Mouse (Mus musculus): Measurements from ENCODE around the gene Mast4. TPM values are rescaled to one million over a fixed set of nuclear protein-coding genes. Genes with fewer than 3 reads are reported as not detected.
A peak's percentile ranks its signal among the peaks of the same experiment; 100 is the strongest.

The Mast4 gene
- polyA plus RNA-seq, 1 experiment from 2014 or later = 41.8 TPM

DNA sequence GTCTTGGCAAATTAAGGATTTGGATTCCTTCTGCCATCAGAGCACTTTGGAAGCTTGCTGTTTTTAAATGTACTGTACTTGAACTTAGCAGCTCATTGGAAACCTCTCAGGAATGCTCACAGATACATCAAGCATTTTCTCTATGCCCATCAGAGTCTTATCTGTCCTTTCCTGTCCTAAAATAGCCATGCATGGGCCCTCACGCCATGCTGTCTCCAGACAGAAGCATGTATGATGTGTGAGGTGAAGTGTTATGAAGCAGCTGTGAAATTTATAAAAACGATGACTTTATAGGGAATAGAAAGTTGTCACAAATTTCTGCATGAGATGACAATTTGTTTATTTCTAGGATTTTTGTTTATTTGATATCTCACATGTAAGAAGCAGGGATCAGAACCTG, 378.8 kb downstream of the Mast4 start:
- H3K27me3 ChIP-seq (ENCODE audit: control insufficient read depth, insufficient read depth, low read length) = no peaks in the 10 kb centered on the region
- no peak for DNase-seq
- H3K27ac ChIP-seq (replicated peaks; ENCODE audit: low read depth, low read length) = no peak overlapping the region
- ATAC-seq (ENCODE audit: low FRiP score, low TSS enrichment) = no peak
- no peak overlapping the region for H3K9ac ChIP-seq (replicated peaks; ENCODE audit: low read length)
- H3K9me3 ChIP-seq (ENCODE audit: control insufficient read depth, low read length) = no peaks in the 10 kb centered on the region
- WGBS = 89% methylated on average over 2 of the region's 2 CpGs
- H3K4me2 ChIP-seq (ENCODE audit: low read length) = no peak overlapping the region
- H3K36me3 ChIP-seq (ENCODE audit: control insufficient read depth, insufficient read depth, low read length) = no peaks in the 10 kb centered on the region
- H3K4me1 ChIP-seq (ENCODE audit: control insufficient read depth, insufficient read depth, low read length) = peaks cover 12% of the 10 kb centered on the region; the same call in 1 of the 2 replicates
- H3K4me3 ChIP-seq (replicated peaks; ENCODE audit: low read depth, low read length) = no peak overlapping the region

DNA sequence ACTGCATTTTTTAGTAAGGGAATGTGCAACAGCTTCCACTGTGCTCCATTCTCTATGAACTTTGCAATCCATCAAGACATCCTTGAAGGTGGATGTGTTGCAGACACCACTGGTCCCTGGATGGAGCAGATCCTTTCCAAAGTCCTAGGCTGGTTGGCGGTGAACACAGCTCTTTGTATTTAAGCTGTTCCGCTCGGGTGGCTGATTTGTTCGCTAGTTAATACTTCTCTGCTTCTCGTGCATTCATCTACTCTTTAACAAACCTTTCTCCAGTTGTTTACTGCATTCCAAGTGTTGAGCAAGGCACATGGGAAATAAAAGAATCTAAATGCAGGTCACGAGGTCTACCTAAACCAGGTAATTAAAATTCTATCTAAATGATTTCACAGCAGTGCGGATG, 384.5 kb downstream of the Mast4 start:
- peak overlapping the region; percentile 5; the same call in 1 of the 2 replicates for H3K4me2 ChIP-seq (ENCODE audit: low read length)
- no peak overlapping the region for H3K4me3 ChIP-seq (replicated peaks; ENCODE audit: low read depth, low read length)
- no peaks in the 10 kb centered on the region for H3K27me3 ChIP-seq (ENCODE audit: control insufficient read depth, insufficient read depth, low read length)
- ATAC-seq (ENCODE audit: low FRiP score, low TSS enrichment) (no peak), DNase-seq (peak; percentile 47)
- no peak overlapping the region for H3K9ac ChIP-seq (replicated peaks; ENCODE audit: low read length)
- peaks cover 9% of the 10 kb centered on the region for H3K4me1 ChIP-seq (ENCODE audit: control insufficient read depth, insufficient read depth, low read length)
- H3K9me3 ChIP-seq (ENCODE audit: control insufficient read depth, low read length) = no peaks in the 10 kb centered on the region
- 20% methylated on average over 7 of the region's 7 CpGs for WGBS
- no peak overlapping the region for H3K27ac ChIP-seq (replicated peaks; ENCODE audit: low read depth, low read length)
- H3K36me3 ChIP-seq (ENCODE audit: control insufficient read depth, insufficient read depth, low read length) = no peaks in the 10 kb centered on the region

- H3K9ac ChIP-seq (replicated peaks; ENCODE audit: low read length) = no peak overlapping the region
These were observed 385.3 kb downstream of the Mast4 start for GRCm38 (mm10) chr13:102948966-102949365.

DNA sequence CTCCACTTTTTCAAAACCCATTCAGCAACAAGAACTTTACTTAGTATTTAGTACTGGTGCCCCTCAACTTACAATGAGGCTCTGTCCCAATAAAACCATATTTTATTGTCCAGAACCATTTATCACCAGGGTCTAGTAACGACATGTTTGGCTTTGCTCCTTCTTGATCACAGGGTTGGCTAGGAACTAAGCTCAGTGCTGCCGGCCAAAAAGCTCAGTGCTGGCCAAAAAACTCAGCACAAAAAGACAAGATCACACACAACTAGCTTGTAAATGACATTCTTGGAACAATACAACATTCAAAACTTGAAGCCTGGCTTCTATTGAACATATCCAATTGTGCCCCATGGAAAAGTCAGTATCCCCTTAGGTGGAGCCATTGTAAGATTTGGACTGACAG, 386.8 kb downstream of the Mast4 start:
- no peak overlapping the region for H3K4me2 ChIP-seq (ENCODE audit: low read length)
- ATAC-seq (ENCODE audit: low FRiP score, low TSS enrichment) (no peak), DNase-seq (no peak)
- H3K4me3 ChIP-seq (replicated peaks; ENCODE audit: low read depth, low read length) = no peak overlapping the region
- no peak overlapping the region for H3K27ac ChIP-seq (replicated peaks; ENCODE audit: low read depth, low read length)
- peaks cover 9% of the 10 kb centered on the region for H3K4me1 ChIP-seq (ENCODE audit: control insufficient read depth, insufficient read depth, low read length)
- no peaks in the 10 kb centered on the region for H3K27me3 ChIP-seq (ENCODE audit: control insufficient read depth, insufficient read depth, low read length)
- 82% methylated on average over 2 of the region's 2 CpGs for WGBS
- no peaks in the 10 kb centered on the region for H3K36me3 ChIP-seq (ENCODE audit: control insufficient read depth, insufficient read depth, low read length)
- H3K9ac ChIP-seq (replicated peaks; ENCODE audit: low read length) = no peak overlapping the region
- no peaks in the 10 kb centered on the region for H3K9me3 ChIP-seq (ENCODE audit: control insufficient read depth, low read length)

More at GRCm38 (mm10) chr13:102948966-102949365, 385.3 kb downstream of the Mast4 start:
- Histone ChIP-seq H3K9me3 (ENCODE audit: control insufficient read depth, low read length) (no peaks in the 10 kb centered on the region), H3K27ac (replicated peaks; ENCODE audit: low read depth, low read length) (no peak overlapping the region), H3K4me2 (ENCODE audit: low read length) (no peak overlapping the region), H3K36me3 (ENCODE audit: control insufficient read depth, insufficient read depth, low read length) (no peaks in the 10 kb centered on the region), H3K27me3 (ENCODE audit: control insufficient read depth, insufficient read depth, low read length) (no peaks in the 10 kb centered on the region), H3K4me1 (ENCODE audit: control insufficient read depth, insufficient read depth, low read length) (peaks cover 9% of the 10 kb centered on the region), H3K4me3 (replicated peaks; ENCODE audit: low read depth, low read length) (no peak overlapping the region)
- no peak for DNase-seq
- WGBS = 96% methylated on average over 3 of the region's 3 CpGs
- no peak for ATAC-seq (ENCODE audit: low FRiP score, low TSS enrichment)

DNA sequence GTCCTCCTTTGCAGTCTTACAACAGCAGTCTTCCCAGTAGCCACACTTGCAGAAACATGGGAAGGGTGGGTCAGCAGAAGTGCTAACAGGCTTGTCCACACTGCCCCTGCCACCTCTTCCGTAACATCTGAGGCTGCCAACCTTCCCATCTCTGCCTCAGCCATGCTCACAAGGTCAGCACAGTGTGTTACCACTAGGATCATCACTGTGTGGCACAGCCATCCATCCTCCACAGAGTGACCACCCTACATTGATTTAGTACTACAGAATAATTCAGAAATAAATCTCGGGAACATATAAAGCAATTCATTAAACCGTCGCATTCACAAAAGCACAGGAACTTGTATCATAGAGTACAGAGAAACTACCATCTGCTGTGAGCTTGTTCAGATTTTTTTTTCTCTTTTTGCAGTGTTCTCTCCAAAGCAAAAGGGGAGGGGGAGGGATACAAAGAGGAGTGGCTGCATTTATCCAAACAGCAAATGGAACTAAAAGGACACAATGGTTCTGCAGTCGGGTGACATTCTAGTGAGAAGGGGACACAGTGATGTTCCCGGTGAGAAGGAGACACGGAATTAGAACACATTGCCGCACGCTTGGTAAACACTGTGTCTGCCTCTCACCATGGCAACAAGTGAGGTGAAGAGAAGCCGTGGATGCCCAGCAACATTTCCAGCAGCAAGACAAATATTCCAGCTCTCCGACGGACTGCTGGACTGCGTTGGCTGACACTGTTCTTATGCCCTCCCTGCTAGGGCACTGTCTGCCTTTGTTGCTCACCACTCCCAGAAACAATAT, 388.1 kb downstream of the Mast4 start:
- H3K4me1 ChIP-seq (ENCODE audit: control insufficient read depth, insufficient read depth, low read length) = peaks cover 9% of the 10 kb centered on the region
- no peak overlapping the region for H3K4me2 ChIP-seq (ENCODE audit: low read length)
- no peaks in the 10 kb centered on the region for H3K27me3 ChIP-seq (ENCODE audit: control insufficient read depth, insufficient read depth, low read length)
- no peak overlapping the region for H3K27ac ChIP-seq (replicated peaks; ENCODE audit: low read depth, low read length)
- no peak overlapping the region for H3K4me3 ChIP-seq (replicated peaks; ENCODE audit: low read depth, low read length)
- no peaks in the 10 kb centered on the region for H3K9me3 ChIP-seq (ENCODE audit: control insufficient read depth, low read length)
- no peak overlapping the region for H3K9ac ChIP-seq (replicated peaks; ENCODE audit: low read length)
- no peak for ATAC-seq (ENCODE audit: low FRiP score, low TSS enrichment)
- 41% methylated on average over 13 of the region's 13 CpGs for WGBS
- DNase-seq = peak; percentile 40
- H3K36me3 ChIP-seq (ENCODE audit: control insufficient read depth, insufficient read depth, low read length) = no peaks in the 10 kb centered on the region

DNA sequence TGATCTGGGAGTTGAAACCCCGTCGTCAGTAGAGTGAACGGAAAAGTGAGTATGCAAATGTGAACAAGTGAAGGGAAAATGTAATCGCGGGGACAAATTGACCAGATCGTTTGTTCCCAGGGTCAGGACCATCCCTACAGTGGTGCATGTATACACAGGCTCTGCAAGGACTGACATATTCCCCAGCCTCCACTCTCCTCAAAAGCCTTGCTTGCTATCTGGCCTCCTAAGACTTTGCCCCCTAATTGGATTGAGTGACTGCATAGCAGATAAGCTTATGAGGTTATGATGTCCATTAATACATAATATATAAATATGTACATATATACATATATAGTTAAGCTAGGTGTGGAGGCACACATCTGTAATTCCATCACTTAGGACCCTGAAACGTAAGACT, 388.8 kb downstream of the Mast4 start:
- no peak overlapping the region for H3K9ac ChIP-seq (replicated peaks; ENCODE audit: low read length)
- no peaks in the 10 kb centered on the region for H3K36me3 ChIP-seq (ENCODE audit: control insufficient read depth, insufficient read depth, low read length)
- no peak overlapping the region for H3K4me3 ChIP-seq (replicated peaks; ENCODE audit: low read depth, low read length)
- H3K27me3 ChIP-seq (ENCODE audit: control insufficient read depth, insufficient read depth, low read length) = no peaks in the 10 kb centered on the region
- no peak for ATAC-seq (ENCODE audit: low FRiP score, low TSS enrichment)
- no peaks in the 10 kb centered on the region for H3K9me3 ChIP-seq (ENCODE audit: control insufficient read depth, low read length)
- WGBS = 88% methylated on average over 7 of the region's 7 CpGs
- H3K27ac ChIP-seq (replicated peaks; ENCODE audit: low read depth, low read length) = no peak overlapping the region
- no peak for DNase-seq
- no peak overlapping the region for H3K4me2 ChIP-seq (ENCODE audit: low read length)
- peaks cover 9% of the 10 kb centered on the region for H3K4me1 ChIP-seq (ENCODE audit: control insufficient read depth, insufficient read depth, low read length)

- no peaks in the 10 kb centered on the region for H3K36me3 ChIP-seq (ENCODE audit: control insufficient read depth, insufficient read depth, low read length)
- WGBS = 89% methylated on average over 4 of the region's 4 CpGs
- ATAC-seq (ENCODE audit: low FRiP score, low TSS enrichment) = no peak
- no peak for DNase-seq
- H3K4me2 ChIP-seq (ENCODE audit: low read length) = no peak overlapping the region
- H3K27me3 ChIP-seq (ENCODE audit: control insufficient read depth, insufficient read depth, low read length) = no peaks in the 10 kb centered on the region
- no peak overlapping the region for H3K27ac ChIP-seq (replicated peaks; ENCODE audit: low read depth, low read length)
- H3K4me1 ChIP-seq (ENCODE audit: control insufficient read depth, insufficient read depth, low read length) = peaks cover 5% of the 10 kb centered on the region; the same call in 1 of the 2 replicates
- no peaks in the 10 kb centered on the region for H3K9me3 ChIP-seq (ENCODE audit: control insufficient read depth, low read length)
- H3K9ac ChIP-seq (replicated peaks; ENCODE audit: low read length) = no peak overlapping the region
- H3K4me3 ChIP-seq (replicated peaks; ENCODE audit: low read depth, low read length) = no peak overlapping the region
These were observed 389.8 kb downstream of the Mast4 start for GRCm38 (mm10) chr13:102944516-102944915.

GRCm38 (mm10) chr13:102942557-102942956, 391.7 kb downstream of the Mast4 start:
- 89% methylated on average over 2 of the region's 2 CpGs for WGBS
- Histone ChIP-seq H3K9ac (replicated peaks; ENCODE audit: low read length) (no peak overlapping the region), H3K27ac (replicated peaks; ENCODE audit: low read depth, low read length) (no peak overlapping the region), H3K4me1 (ENCODE audit: control insufficient read depth, insufficient read depth, low read length) (peaks cover 5% of the 10 kb centered on the region; the same call in 1 of the 2 replicates), H3K36me3 (ENCODE audit: control insufficient read depth, insufficient read depth, low read length) (no peaks in the 10 kb centered on the region), H3K4me2 (ENCODE audit: low read length) (no peak overlapping the region), H3K9me3 (ENCODE audit: control insufficient read depth, low read length) (no peaks in the 10 kb centered on the region), H3K27me3 (ENCODE audit: control insufficient read depth, insufficient read depth, low read length) (no peaks in the 10 kb centered on the region), H3K4me3 (replicated peaks; ENCODE audit: low read depth, low read length) (no peak overlapping the region)
- DNase-seq = no peak
- ATAC-seq (ENCODE audit: low FRiP score, low TSS enrichment) = no peak

DNA sequence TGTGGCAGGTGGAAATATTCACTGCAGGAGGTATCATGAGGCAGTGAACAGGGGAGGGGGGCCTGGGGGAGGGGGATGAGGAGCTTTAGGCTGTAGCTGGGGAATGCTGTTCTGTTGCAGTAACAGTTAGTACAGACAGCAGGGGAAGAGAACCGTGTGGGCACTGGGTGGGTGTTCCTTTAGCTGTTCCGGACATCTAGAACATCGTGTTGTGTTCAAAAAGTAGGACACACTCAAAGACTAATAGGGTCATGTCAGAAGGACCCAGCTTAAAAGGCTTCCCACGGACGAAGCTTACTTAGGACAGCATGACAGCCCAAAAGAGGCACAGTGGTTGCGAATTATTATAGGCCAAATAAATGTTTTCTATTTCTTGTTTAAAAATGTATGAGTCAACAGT, 393.8 kb downstream of the Mast4 start:
- Histone ChIP-seq H3K4me2 (ENCODE audit: low read length) (no peak overlapping the region), H3K9ac (replicated peaks; ENCODE audit: low read length) (no peak overlapping the region), H3K27me3 (ENCODE audit: control insufficient read depth, insufficient read depth, low read length) (no peaks in the 10 kb centered on the region), H3K9me3 (ENCODE audit: control insufficient read depth, low read length) (no peaks in the 10 kb centered on the region), H3K27ac (replicated peaks; ENCODE audit: low read depth, low read length) (no peak overlapping the region), H3K4me1 (ENCODE audit: control insufficient read depth, insufficient read depth, low read length) (no peaks in the 10 kb centered on the region), H3K4me3 (replicated peaks; ENCODE audit: low read depth, low read length) (no peak overlapping the region), H3K36me3 (ENCODE audit: control insufficient read depth, insufficient read depth, low read length) (no peaks in the 10 kb centered on the region)
- 92% methylated on average over 6 of the region's 6 CpGs for WGBS
- DNase-seq (no peak), ATAC-seq (ENCODE audit: low FRiP score, low TSS enrichment) (no peak)

Measured in midbrain, embryonic 14.5 days (tissue).